Mouse (Mus musculus): ENCODE results near the gene Traip. TPM values are rescaled to one million over a fixed set of nuclear protein-coding genes. Genes with fewer than 3 reads are reported as not detected.

Traip gene
- polyA plus RNA-seq, 1 experiment from 2014 or later = 17.1 TPM

DNA sequence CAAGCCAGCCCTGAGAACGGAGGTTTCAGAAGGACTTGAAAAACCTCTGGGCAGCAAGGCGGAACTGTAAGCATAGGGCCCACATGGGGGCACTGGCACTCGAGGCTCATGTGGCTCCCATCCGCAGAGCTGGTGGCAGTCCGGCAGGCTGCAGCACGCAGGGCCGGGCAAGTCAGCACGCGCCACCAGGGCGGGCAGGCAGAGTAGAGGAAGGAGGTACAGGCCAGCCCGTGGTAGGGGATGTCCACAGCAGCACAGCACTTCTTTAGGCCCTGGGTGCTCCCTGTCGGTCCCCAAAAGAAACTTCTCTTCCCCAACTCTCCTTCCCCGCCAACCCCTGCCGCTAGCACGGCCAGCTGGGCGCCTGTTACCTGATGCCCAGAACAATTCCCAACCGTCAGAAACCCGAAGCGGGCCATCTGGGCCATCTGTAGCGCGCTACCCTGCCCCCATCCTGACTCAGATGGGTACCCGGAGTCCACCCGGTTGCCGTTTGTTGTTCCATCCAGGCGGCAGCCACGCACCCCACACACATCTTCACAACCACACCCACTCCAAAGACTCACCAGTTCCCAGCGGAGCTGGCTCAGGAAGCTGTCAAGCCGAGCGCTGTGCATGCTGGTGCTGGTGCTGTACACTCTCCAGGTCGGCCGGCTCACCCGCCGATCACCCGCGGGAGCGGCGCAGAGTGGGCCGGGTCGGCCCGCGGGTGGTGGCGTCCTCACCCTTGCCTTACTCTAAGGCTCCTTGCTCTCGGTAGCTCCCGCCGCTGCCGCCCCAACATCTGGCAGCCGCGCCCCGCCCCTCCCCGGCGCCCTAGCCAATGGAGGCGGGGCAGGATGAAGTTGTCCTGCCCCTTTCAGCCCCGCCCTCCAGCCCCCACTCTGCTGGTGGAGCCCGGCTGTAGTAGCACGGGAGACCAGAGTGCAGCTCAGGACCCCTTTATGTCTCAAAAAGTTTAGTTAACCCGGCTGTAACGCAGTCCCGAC, 35.5 kb downstream of the Traip start, which contains the start of gene Inka1:
Inka1 (minus strand) TSS at position 749 of the 989 bp plus-strand sequence.
- ATAC-seq = peak; percentile 78
- 0 out of 2 replicates have a peak, but pooled peaks cover 3% of the 10 kb centered on the region for H3K27me3 ChIP-seq (replicated peaks; ENCODE audit: control insufficient read depth, insufficient read depth, low read length)
- peak within 1 kb of the TSS; percentile 86 for H3K4me2 ChIP-seq (ENCODE audit: low read length)
- H3K36me3 ChIP-seq (ENCODE audit: control insufficient read depth, insufficient read depth) = no peaks in the 10 kb centered on the region
- under 1% methylated on average over 58 of the region's 58 CpGs for WGBS
- H3K4me1 ChIP-seq (replicated peaks; ENCODE audit: control insufficient read depth, insufficient read depth, low read length) = peaks cover 14% of the 10 kb centered on the region
- H3K9ac ChIP-seq (replicated peaks; ENCODE audit: low read depth, low read length) = peak within 1 kb of the TSS; percentile 67
- no peaks in the 10 kb centered on the region for H3K9me3 ChIP-seq (ENCODE audit: control insufficient read depth, low read length)
- no peak within 1 kb of the TSS; the same call in 1 of the 2 replicates for H3K27ac ChIP-seq (ENCODE audit: low read length)
- peak within 1 kb of the TSS; percentile 75 for H3K4me3 ChIP-seq (replicated peaks; ENCODE audit: low read length)

DNA sequence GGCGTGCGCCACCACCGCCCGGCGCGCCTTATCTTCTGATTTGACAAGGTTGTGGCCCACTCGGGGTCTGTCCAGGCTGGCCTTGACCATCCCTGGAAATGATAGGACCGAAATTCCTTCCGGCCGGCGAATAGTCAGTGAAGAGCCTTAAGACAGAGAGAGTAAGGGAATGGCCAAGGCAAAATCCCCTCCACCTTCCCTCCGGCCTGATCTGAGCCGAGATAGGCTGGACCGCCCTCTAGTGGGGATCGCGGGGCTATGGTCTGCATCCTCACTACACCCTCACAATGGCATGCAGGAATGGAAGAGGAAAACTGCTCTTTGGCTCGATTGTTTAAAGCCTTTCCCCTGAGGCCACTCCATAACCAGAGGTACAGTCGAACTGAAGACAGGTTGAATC, 36.4 kb downstream of the Traip start:
- Histone ChIP-seq H3K4me3 (replicated peaks; ENCODE audit: low read length) (no peak overlapping the region; the same call in none of the 2 replicates), H3K9me3 (ENCODE audit: control insufficient read depth, low read length) (no peaks in the 10 kb centered on the region), H3K9ac (replicated peaks; ENCODE audit: low read depth, low read length) (no peak overlapping the region), H3K27ac (ENCODE audit: low read length) (no peak overlapping the region), H3K27me3 (replicated peaks; ENCODE audit: control insufficient read depth, insufficient read depth, low read length) (0 out of 2 replicates have a peak, but pooled peaks cover 3% of the 10 kb centered on the region), H3K4me1 (replicated peaks; ENCODE audit: control insufficient read depth, insufficient read depth, low read length) (peaks cover 14% of the 10 kb centered on the region), H3K36me3 (ENCODE audit: control insufficient read depth, insufficient read depth) (no peaks in the 10 kb centered on the region), H3K4me2 (ENCODE audit: low read length) (peak overlapping the region; percentile 86)
- peak; percentile 76 for ATAC-seq
- 4% methylated on average over 18 of the region's 18 CpGs for WGBS

DNA sequence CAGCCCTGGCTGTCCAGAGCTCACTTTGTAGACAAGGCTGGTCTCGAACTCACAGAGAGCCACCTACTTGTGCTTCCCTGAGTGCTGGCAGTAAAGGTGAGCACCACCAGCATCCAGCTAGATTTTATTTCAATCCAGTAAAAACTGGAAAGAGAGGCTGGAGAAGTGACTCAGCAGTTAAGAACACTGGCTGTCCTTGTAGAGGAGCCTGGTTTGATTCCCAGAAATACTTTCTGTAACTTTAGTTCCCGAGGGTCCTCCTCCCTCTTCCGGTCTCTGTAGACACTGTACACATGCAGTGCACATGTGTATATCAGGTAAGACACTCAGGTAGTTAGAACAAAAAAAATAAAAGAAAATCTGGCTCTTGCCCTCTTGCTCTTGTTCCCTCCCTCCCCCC, 38.0 kb downstream of the Traip start:
- H3K27ac ChIP-seq (ENCODE audit: low read length) = no peak overlapping the region
- no peak overlapping the region for H3K4me3 ChIP-seq (replicated peaks; ENCODE audit: low read length)
- no peak overlapping the region for H3K9ac ChIP-seq (replicated peaks; ENCODE audit: low read depth, low read length)
- WGBS = 82% methylated on average over 3 of the region's 3 CpGs
- H3K36me3 ChIP-seq (ENCODE audit: control insufficient read depth, insufficient read depth) = no peaks in the 10 kb centered on the region
- H3K27me3 ChIP-seq (replicated peaks; ENCODE audit: control insufficient read depth, insufficient read depth, low read length) = 0 out of 2 replicates have a peak, but pooled peaks cover 3% of the 10 kb centered on the region
- no peak overlapping the region for H3K4me2 ChIP-seq (ENCODE audit: low read length)
- ATAC-seq = no peak
- no peaks in the 10 kb centered on the region for H3K9me3 ChIP-seq (ENCODE audit: control insufficient read depth, low read length)
- H3K4me1 ChIP-seq (replicated peaks; ENCODE audit: control insufficient read depth, insufficient read depth, low read length) = peaks cover 14% of the 10 kb centered on the region

DNA sequence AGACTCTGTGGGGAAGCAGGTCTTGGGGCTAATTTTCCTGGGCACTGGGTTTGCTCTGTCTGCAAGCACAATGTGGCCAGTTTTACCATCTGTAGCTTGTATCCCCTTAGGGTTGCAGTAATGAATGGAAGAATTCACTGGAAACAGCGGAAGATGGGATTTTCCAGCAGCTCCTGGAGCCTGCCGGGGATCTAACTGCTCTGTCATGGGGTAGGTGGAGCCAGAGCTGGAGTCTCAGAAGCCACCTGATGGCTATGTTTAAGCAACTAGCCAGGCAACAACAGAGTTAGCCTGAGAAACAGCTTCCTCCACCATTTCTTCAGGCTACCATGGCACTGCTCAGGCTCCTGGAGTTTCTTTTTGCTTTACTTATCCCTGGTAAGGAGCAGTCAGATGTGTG, 42.3 kb downstream of the Traip start, which contains the start of gene Cdhr4:
Cdhr4 (plus strand) TSS at position 301 of the 400 bp plus-strand sequence.
- no peaks in the 10 kb centered on the region for H3K4me1 ChIP-seq (replicated peaks; ENCODE audit: control insufficient read depth, insufficient read depth, low read length)
- no peak within 1 kb of the TSS for H3K4me3 ChIP-seq (replicated peaks; ENCODE audit: low read length)
- H3K27ac ChIP-seq (ENCODE audit: low read length) = no peak within 1 kb of the TSS
- H3K27me3 ChIP-seq (replicated peaks; ENCODE audit: control insufficient read depth, insufficient read depth, low read length) = no peaks in the 10 kb centered on the region
- no peak within 1 kb of the TSS for H3K9ac ChIP-seq (replicated peaks; ENCODE audit: low read depth, low read length)
- 68% methylated on average over 2 of the region's 2 CpGs for WGBS
- no peak within 1 kb of the TSS for H3K4me2 ChIP-seq (ENCODE audit: low read length)
- no peak for ATAC-seq
- H3K9me3 ChIP-seq (ENCODE audit: control insufficient read depth, low read length) = no peaks in the 10 kb centered on the region
- no peaks in the 10 kb centered on the region for H3K36me3 ChIP-seq (ENCODE audit: control insufficient read depth, insufficient read depth)

DNA sequence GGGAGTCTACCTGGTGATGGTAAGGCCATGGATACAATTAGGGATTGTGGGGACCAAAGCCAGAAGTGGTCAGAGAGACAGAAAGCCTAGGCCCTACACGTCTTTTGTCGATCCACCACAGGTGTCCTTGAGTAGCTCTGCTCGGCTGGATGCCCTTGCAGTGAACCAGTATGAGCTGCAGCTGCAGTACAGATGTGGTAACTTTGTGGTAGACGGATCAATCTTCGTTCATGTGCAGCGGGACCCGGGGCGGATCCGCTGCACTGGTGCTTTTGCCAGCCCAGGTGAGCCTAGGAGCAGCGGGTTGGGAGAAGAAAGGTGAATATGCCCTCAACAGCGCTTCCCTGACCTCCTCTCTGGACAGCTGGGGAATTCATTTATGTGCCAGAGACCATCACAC, 43.1 kb downstream of the Traip start:
- Histone ChIP-seq H3K36me3 (ENCODE audit: control insufficient read depth, insufficient read depth) (no peaks in the 10 kb centered on the region), H3K9me3 (ENCODE audit: control insufficient read depth, low read length) (no peaks in the 10 kb centered on the region), H3K4me2 (ENCODE audit: low read length) (no peak overlapping the region), H3K4me1 (replicated peaks; ENCODE audit: control insufficient read depth, insufficient read depth, low read length) (no peaks in the 10 kb centered on the region), H3K27me3 (replicated peaks; ENCODE audit: control insufficient read depth, insufficient read depth, low read length) (no peaks in the 10 kb centered on the region), H3K4me3 (replicated peaks; ENCODE audit: low read length) (no peak overlapping the region), H3K9ac (replicated peaks; ENCODE audit: low read depth, low read length) (no peak overlapping the region), H3K27ac (ENCODE audit: low read length) (no peak overlapping the region)
- no peak for ATAC-seq
- WGBS = 80% methylated on average over 11 of the region's 11 CpGs

DNA sequence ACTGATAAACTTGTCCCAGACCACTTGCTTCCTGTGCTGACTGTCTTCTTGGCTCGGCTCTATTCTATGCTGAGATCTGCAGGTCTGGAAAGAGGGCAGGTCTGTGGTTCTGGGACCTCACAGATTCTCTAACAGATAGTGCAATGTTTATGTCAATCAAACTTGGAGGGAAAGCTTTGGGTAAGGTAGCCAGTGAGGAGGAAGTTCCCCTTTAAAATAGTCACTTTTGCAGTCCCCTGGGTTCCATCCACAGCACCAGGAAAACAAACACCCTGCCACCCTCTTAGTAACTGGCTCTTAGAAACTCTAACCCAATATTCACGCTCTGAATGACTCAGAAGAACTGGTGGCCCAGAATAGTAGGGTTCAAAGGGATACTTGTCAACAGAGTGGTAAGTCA, 44.5 kb downstream of the Traip start:
- H3K4me2 ChIP-seq (ENCODE audit: low read length) = no peak overlapping the region
- no peak overlapping the region for H3K27ac ChIP-seq (ENCODE audit: low read length)
- H3K9me3 ChIP-seq (ENCODE audit: control insufficient read depth, low read length) = no peaks in the 10 kb centered on the region
- H3K36me3 ChIP-seq (ENCODE audit: control insufficient read depth, insufficient read depth) = no peaks in the 10 kb centered on the region
- 68% methylated on average over 2 of the region's 2 CpGs for WGBS
- no peak for ATAC-seq
- H3K4me1 ChIP-seq (replicated peaks; ENCODE audit: control insufficient read depth, insufficient read depth, low read length) = no peaks in the 10 kb centered on the region
- H3K27me3 ChIP-seq (replicated peaks; ENCODE audit: control insufficient read depth, insufficient read depth, low read length) = no peaks in the 10 kb centered on the region
- no peak overlapping the region for H3K9ac ChIP-seq (replicated peaks; ENCODE audit: low read depth, low read length)
- no peak overlapping the region for H3K4me3 ChIP-seq (replicated peaks; ENCODE audit: low read length)

DNA sequence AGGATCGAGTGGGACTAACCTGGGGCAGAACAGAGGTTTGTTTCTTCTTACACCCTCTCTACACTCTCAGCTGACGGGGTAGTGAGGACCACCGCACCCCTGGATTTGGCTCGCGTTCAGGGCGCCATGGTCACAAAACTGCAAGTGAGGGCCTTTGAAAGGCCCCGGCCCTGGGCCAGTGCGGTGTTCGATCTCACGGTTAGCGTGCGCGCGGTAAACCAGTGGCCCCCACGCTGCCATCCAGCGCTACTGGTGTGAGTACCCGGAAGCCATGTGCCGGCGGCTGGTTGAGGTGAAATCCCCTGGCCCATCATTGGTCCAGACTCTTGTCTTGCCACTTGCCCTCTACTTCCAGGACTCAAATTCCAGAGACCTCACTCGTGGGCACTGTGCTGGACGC, 45.6 kb downstream of the Traip start:
- no peaks in the 10 kb centered on the region for H3K36me3 ChIP-seq (ENCODE audit: control insufficient read depth, insufficient read depth)

DNA sequence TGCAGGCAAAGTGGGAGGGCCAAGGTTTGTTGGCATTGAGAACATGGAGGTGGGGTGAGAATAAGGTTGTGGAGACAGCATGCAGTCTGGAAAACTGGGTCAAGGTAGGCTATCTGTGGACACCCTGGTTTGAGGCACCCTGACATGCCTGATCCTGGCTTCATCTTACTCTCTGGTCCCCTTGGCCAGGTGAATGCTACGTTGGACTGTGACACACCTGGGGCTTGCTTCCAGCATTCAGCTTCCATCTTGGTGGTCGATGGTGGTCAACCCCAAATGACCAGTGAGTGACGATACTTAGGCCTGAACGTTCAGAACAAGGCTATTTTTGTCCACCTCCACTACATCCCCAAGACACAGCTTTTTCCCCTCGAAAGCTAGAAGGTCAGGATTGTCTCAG, 46.1 kb downstream of the Traip start, which contains the start of gene Gm20662:
Gm20662 (plus strand) TSS at position 301 of the 400 bp plus-strand sequence.
- Histone ChIP-seq H3K27ac (ENCODE audit: low read length) (no peak within 1 kb of the TSS), H3K4me2 (ENCODE audit: low read length) (no peak within 1 kb of the TSS), H3K36me3 (ENCODE audit: control insufficient read depth, insufficient read depth) (no peaks in the 10 kb centered on the region), H3K27me3 (replicated peaks; ENCODE audit: control insufficient read depth, insufficient read depth, low read length) (no peaks in the 10 kb centered on the region; the same call in 1 of the 2 replicates), H3K4me3 (replicated peaks; ENCODE audit: low read length) (no peak within 1 kb of the TSS), H3K4me1 (replicated peaks; ENCODE audit: control insufficient read depth, insufficient read depth, low read length) (no peaks in the 10 kb centered on the region), H3K9ac (replicated peaks; ENCODE audit: low read depth, low read length) (no peak within 1 kb of the TSS), H3K9me3 (ENCODE audit: control insufficient read depth, low read length) (no peaks in the 10 kb centered on the region)
- 91% methylated on average over 5 of the region's 5 CpGs for WGBS
- ATAC-seq = no peak

More for the DNA sequence above, 45.6 kb downstream of the Traip start:
- no peak overlapping the region for H3K27ac ChIP-seq (ENCODE audit: low read length)
- 94% methylated on average over 21 of the region's 21 CpGs for WGBS
- H3K4me1 ChIP-seq (replicated peaks; ENCODE audit: control insufficient read depth, insufficient read depth, low read length) = no peaks in the 10 kb centered on the region
- ATAC-seq = no peak
- no peak overlapping the region for H3K4me3 ChIP-seq (replicated peaks; ENCODE audit: low read length)
- no peaks in the 10 kb centered on the region for H3K9me3 ChIP-seq (ENCODE audit: control insufficient read depth, low read length)
- H3K27me3 ChIP-seq (replicated peaks; ENCODE audit: control insufficient read depth, insufficient read depth, low read length) = no peaks in the 10 kb centered on the region; the same call in 1 of the 2 replicates
- H3K4me2 ChIP-seq (ENCODE audit: low read length) = no peak overlapping the region
- H3K9ac ChIP-seq (replicated peaks; ENCODE audit: low read depth, low read length) = no peak overlapping the region

Data from forebrain, embryonic 16.5 days (tissue).